Mouse (Mus musculus): ENCODE data around the gene Mov10.
"Not testable (repeated sequence)": the region's sequence is repeated elsewhere in the genome, so short reads cannot be mapped to it uniquely, and the experiment has no call there.

Mov10 gene

DNA sequence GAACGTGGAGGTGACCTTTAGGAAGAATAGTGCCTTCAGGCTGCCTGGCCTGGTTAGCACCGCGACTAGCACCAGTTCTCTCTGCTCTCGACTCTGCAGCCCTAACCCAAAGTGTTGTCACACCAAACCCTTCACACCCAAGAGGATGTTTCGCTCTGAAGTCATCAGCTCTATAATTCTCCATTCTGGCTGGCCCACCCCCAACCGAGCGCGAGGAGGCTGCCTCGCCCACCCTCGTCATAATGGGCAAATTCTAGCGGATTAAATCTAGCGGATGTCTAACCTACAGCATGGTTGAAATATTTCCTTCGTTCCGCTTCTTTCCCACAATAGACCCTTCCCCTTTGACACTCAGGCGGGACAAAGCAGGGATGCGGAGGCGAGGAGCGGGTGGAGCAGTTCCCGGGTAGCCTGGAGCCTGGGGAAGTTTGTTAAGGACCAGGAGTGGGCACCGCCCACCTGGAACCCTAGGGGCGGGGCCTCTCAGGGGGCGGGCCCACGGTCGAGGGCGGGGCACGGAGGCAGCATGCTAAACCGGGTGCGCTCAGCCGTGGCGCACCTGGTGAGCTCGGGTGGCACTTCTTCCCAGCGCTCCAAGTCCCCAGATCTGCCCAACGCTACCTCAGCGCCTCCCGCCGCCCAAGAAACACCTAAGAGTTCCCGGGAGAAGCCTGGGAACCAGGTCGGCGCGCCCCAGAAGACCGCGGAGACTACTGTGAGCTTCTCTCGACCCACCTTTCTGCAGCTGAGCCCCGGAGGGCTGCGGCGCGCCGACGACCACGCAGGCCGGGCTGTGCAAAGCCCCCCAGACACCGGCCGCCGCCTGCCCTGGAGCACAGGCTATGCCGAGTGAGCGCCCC is 37.6 kb downstream of the Mov10 start, which contains the start of gene Ppm1j:
Gene Ppm1j (plus strand): TSS at position 496 of the 860 bp plus-strand sequence.
- no peak for DNase-seq

DNA sequence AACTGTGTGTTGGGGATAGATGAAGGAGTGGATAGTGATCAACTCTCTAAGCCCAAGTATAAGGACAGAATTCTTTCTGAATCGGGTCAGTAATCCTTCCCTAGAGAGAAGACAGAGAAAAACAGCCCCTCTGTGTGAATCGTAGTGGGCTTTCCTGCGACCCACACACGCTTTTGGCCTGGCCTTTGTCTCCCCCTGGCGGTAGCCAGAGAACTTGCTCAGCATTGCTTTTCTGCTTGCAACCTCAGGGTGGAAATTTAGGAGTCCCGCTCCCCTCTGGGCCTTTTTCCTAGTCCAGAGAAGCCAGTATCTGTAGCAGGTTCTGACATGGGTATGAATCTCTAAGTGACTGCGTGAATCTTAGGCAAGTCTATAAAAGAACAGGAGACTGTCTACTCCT is 38.4 kb downstream of the Mov10 start:
- no peak for DNase-seq

DNA sequence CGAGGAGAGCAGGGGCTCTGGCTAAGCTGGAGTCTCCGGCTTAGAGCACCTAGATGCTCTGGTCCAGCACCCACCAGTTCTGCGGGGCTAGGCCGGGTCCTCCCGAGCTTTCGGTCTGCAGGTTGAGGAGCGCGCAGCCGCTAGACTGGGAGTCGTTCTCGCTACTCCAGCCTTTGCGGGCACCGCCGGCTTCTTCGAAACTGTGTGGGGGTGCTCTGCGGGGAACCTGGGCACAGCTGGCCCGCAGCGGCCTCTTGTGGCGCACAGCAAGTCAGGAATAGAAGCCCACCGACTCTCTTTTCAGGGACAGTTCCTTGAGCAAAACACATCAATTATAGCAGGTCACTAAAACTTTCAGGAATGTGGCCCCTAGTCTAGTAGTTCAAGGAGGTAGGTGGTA is 41.0 kb downstream of the Mov10 start:
- DNase-seq, result no peak

DNA sequence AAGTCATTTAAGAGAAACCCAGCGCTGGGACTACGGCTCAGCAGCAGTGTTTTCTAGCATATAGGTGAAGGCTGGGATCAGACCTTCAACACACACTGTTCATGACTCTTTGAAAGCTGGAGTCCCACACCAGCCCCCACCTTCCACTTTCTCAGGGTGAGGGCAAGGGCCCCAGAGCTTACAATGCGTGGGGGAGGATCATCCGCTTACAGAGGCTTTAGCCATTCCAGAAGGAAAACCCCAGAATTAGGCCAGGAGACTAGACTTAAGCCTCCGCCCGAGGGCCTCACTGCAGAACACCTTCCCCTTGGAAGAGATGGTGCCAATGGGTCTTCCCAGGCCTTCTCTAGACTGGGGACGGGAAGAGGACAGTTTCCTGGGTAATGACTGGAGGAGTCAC is 45.1 kb downstream of the Mov10 start:
- no peak for DNase-seq

DNA sequence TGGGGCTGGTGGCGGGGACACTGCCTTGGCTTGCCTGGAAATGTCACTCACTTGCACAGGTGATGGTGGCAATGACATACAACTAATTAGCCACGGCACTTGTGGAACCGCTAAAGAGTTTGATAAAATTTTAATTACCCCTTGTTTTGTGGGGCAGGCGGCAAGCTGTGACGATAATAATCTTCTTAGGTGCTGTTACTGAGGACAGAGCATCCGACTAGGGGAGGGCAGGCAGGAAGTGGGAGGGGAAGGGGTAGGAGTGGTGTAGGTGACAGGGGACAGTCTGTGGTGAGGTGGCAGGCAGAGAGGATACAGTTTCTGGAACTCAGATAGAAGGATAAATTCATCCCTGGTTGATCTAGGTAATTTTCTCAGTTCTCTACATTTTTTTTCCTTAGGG is 46.9 kb downstream of the Mov10 start:
- DNase-seq, result no peak

DNA sequence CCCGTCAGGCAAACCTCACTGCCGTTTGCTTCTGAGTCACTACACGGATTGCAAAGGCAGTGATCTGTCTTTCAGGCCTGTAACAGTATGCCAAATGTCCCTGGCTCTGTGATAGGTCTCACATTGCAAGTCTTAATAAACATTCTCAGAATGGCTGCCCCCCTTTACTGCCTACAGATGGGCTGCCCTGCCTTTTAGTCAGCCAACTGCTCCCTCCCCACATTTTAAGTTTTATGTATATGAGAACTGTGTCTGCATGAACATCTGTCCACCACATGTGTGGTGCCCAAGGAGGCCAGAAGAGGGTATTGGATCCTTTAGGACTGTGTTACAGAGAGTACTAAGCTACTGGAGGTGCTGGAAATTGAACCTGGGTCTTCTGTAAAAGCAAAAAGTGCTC is 47.4 kb downstream of the Mov10 start:
- no peak for DNase-seq

DNA sequence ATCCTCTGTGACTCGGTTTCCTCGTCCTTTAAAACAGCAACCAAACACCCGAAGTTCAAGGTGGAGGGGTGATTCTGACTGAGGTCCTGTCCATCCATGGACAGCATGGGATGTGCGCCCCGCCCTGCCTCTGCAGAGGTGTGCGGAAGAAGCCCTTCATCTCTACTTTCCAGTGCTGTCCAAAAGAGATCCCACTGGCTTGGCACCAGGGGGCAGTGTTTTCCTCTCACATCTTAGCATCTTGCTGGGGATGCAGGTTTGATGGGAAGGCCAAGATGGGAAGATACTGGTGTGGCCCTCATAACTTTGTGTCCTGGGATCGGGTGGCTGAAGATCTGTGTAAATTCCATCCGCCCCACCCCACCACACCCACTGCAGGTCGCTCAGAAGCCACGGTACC is 48.3 kb downstream of the Mov10 start:
- DNase-seq, result no peak

DNA sequence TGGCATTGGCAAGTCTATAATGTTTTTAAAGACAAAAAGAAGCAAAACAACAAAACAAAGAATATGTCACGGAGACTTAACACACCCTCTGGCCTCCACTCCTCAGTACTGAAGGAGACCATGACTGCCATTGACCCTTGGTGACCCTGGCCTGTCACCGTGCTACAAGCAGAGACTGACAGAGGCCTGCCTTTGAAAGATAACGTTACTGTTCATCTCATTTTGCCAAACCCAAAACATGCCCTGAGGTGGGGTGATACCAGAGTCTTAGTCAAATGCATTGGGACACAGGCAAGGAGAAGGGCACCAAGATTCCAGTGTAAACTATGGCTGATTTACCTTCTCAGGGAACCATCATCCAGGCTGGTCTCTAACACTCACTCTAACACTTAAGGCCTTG is 49.2 kb downstream of the Mov10 start:
- DNase-seq, result no peak

DNA sequence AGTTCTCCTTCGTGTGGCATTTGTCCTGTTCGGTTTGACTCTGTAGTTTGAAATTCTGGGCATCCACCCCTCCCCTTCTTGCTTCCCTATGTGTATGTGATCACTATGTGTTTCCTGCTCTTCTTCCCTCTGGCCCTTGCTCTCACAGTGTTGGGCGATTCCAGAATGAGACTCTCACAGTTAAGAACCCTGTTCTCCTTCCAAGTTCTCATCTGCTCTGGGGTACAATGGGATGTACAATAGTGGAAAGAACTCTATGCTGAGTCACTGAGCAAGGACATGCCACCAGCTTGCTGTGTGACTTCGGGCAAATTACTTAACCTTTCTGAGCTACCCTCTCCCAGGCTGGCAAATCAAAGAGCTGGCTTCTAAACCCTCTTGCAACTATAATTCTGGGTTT is 50.6 kb downstream of the Mov10 start:
- DNase-seq, result no peak

DNA sequence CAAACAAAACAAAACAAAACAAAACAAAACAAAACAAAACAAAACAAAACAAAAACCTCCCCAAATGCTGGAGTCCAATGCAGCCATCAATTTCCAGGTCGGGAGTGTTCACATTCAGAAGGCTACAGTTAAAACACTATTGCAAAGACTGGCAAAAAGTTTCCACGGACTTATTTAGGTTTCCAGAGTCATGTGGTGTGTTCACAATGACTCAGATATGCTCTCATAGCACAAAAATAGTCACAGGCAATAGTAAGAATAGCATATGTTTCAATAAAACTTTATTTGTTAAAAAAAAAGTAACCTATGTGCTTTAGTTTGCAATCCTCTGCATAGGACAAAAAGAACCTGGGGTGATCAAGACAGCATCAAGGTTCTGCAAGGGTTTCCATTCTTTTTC is 51.2 kb downstream of the Mov10 start:
- no peak for DNase-seq

DNA sequence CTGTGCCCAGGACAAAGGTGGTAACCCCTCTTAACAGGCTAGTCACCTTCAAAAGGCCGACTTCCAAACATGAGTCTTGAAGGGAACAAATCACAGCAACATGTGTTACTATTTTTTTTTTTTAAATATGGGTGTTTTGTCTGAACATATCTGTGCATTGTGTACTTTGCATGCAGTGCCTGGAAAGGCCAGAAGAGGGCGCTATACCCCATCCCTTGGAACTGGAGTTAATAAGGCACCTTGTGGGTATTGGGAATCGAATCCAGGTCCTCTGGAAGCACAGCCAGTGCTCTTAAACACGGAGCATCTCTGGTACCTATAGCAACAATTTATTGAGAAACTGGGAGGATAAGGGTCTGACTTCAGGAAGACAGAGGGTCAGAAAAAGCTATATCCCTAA is 53.3 kb downstream of the Mov10 start:
- DNase-seq, result no peak

DNA sequence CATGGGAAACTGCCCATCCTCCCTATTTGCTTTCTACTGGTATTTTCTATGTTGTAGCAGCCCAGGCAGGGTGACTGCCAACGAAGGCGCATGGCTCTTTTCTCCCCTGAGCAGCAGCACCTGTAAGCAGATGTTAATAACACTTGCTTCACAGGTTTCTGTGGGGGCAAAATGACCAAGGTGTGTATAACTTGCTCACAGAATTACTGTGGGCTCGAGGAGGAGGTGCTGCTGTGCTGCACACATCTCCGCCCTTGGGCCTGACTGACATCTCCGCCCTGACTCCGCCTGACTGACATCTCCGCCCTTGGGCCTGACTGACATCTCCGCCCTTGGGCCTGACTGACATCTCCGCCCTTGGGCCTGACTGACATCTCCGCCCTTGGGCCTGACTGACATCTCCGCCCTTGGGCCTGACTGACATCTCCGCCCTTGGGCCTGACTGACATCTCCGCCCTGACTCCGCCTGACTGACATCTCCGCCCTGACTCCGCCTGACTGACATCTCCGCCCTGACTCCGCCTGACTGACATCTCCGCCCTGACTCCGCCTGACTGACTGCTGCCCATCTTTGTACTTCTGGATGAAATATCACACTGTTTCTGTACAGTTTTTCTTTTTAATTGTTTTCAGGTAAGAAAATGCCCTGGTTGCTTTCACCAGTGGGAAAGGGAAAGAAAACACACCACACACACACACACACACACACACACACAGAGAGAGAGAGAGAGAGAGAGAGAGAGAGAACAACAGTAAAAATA is 56.1 kb downstream of the Mov10 start:
- not testable (repeated sequence) for DNase-seq

DNA sequence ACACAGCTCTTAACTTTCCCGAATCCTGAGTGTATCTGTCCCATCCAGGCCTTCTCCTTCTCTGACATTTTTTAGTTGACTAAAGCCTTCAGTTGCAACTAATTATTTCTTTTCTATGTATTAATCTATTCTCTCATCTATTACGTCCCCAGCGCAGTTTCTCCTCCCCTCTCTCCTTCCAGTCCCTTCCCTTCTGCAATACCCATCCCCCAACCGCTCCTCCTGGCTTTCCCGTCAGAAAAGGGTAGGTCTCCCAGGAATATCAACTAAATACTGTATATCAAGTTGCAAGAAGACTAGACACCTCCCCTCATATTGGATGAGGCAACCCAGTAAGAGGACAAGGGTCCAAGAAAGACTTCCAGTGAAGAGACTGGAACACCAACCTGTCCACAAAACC is 59.5 kb downstream of the Mov10 start:
- no peak for DNase-seq

DNA sequence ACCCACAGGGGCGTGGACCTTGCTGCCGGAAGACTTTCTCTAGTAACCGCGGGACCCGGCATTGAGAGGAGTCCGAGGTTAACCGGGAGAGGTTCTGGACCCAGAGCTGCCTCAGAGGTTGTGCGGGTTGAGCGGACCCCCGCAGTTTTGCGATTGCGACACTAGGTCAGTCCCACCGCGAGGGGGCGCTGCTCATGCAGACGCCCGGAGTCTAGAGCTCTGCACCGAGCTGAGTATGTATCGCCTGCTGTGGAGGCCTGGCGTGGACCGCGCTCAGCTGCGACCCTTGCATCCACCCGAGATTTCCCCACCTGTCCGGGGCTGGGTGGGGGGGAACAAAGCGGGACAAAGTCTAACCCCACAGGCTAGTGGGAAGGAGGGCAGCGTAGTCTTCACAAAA is 60.0 kb downstream of the Mov10 start:
- peak; percentile 42 for DNase-seq

DNA sequence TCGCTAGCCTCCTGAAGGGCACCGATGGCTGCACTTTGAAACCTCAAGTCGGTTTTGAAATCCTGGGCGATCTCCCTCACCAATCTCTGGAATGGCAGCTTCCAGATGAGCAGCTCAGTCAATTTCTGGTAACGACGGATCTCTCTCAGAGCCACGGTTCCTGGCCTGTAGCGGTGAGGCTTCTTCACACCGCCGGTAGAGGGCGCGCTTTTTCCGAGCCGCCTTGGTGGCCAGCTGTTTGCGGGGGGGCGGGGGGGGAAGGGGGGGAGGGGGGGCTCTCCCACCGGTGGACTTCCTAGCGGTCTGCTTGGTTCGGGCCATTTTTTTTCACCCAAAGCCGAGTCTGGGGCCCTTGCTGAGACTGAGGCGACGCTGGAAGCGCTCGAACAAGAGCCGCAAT is 65.5 kb downstream of the Mov10 start:
- not testable (repeated sequence) for DNase-seq

All from layer of hippocampus, adult 9-11 months (tissue).